Mouse (Mus musculus) ovary, adult 18-20 months (tissue): ENCODE measurements around the gene Sytl2.

Experiments used
- DNase-seq: peaks from one replicate; pipeline ENCODE4 v3.0.0; 2022; ENCODE audit warnings: low spot score, mixed read lengths

Sytl2 gene

GRCm38 (mm10) chr7:90308003-90308402, 6.0 kb downstream of the Sytl2 start:
- no peak for DNase-seq

GRCm38 (mm10) chr7:90312151-90312883, 10.3 kb downstream of the Sytl2 start:
- DNase-seq: no peak

- DNase-seq: no peak
These were observed 11.4 kb downstream of the Sytl2 start for GRCm38 (mm10) chr7:90313421-90313820.

GRCm38 (mm10) chr7:90316823-90317222, 14.8 kb downstream of the Sytl2 start:
- no peak for DNase-seq

GRCm38 (mm10) chr7:90319446-90319845, 17.4 kb downstream of the Sytl2 start:
- no peak for DNase-seq

- no peak for DNase-seq
These were observed 18.1 kb downstream of the Sytl2 start for GRCm38 (mm10) chr7:90320124-90320523.

GRCm38 (mm10) chr7:90325166-90325565, 23.1 kb downstream of the Sytl2 start:
- no peak for DNase-seq

GRCm38 (mm10) chr7:90330200-90330599, 28.1 kb downstream of the Sytl2 start:
- no peak for DNase-seq

GRCm38 (mm10) chr7:90332483-90333065, 30.5 kb downstream of the Sytl2 start:
- no peak for DNase-seq

GRCm38 (mm10) chr7:90334362-90334761, 32.3 kb downstream of the Sytl2 start:
- no peak for DNase-seq

GRCm38 (mm10) chr7:90334831-90335230, 32.8 kb downstream of the Sytl2 start:
- no peak for DNase-seq

GRCm38 (mm10) chr7:90335755-90336194, 33.7 kb downstream of the Sytl2 start:
- no peak for DNase-seq

GRCm38 (mm10) chr7:90341212-90341957, 39.3 kb downstream of the Sytl2 start:
- DNase-seq: no peak

- DNase-seq: no peak
These were observed 42.9 kb downstream of the Sytl2 start for GRCm38 (mm10) chr7:90344903-90345302.

GRCm38 (mm10) chr7:90347779-90348437, 45.9 kb downstream of the Sytl2 start:
- DNase-seq: no peak

GRCm38 (mm10) chr7:90349014-90349413, 47.0 kb downstream of the Sytl2 start:
- no peak for DNase-seq

GRCm38 (mm10) chr7:90352183-90352582, 50.1 kb downstream of the Sytl2 start:
- DNase-seq: no peak

GRCm38 (mm10) chr7:90353488-90354228, 51.6 kb downstream of the Sytl2 start:
- DNase-seq: no peak

GRCm38 (mm10) chr7:90354229-90354604, 52.2 kb downstream of the Sytl2 start:
- DNase-seq: no peak

GRCm38 (mm10) chr7:90355454-90355853, 53.4 kb downstream of the Sytl2 start:
- no peak for DNase-seq

GRCm38 (mm10) chr7:90355995-90356394, 53.9 kb downstream of the Sytl2 start:
- no peak for DNase-seq

GRCm38 (mm10) chr7:90362788-90363187, 60.7 kb downstream of the Sytl2 start:
- DNase-seq: no peak
